Mouse (Mus musculus) embryonic fibroblast, embryonic 13.5 days (primary cell): Measurements from ENCODE around the gene Pola2.

ENCODE experiments used
- CTCF ChIP-seq: IDR thresholded peaks from 2 replicates; pipeline ENCODE4 v1.5.1; 2011; ENCODE audit warnings: mild to moderate bottlenecking, control low read depth, low read length, moderate library complexity, borderline replicate concordance; ENCODE audit not compliant: insufficient read depth
- POLR2A ChIP-seq: IDR thresholded peaks from 2 replicates; pipeline ENCODE4 v1.6.1; 2011; ENCODE audit warnings: low read depth, mild to moderate bottlenecking, control low read depth, low read length, moderate library complexity

GRCm38 (mm10) chr19:5894002-5894678, 69.9 kb downstream of the Pola2 start, which contains the start of gene Tigd3:
- TF ChIP-seq POLR2A (peak; percentile 49), CTCF (no peak)
